Mouse (Mus musculus): ENCODE measurements around the gene Socs7. TPM values are rescaled to one million over a fixed set of nuclear protein-coding genes. Genes with fewer than 3 reads are reported as not detected.
A peak's percentile ranks its signal among the peaks of the same experiment; 100 is the strongest.

Gene Socs7
- total RNA-seq, 2 experiments from 2014 or later = 25.6 to 27.4 TPM

DNA sequence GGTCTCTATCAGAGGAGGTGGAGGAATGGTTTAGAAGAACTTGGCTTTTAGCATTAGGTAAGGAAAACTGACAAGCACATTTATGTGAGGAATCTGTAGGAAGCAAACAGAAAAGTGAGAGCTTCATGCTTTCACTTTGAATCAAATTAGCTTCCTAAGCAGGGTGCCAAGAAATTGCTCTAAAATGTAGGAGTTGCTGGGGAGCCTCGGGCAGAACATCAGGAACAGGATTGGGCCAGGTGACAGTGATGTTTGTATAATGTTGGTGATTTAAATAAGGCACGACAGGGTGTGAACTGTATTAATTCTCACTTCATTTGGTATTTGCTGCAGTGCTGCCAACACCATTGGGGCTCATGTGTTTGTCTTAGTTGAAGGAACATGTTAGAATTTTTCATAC is 21.4 kb downstream of the Socs7 start:
- DNase-seq (ENCODE audit: low spot score in 2 of 2) = no peak

DNA sequence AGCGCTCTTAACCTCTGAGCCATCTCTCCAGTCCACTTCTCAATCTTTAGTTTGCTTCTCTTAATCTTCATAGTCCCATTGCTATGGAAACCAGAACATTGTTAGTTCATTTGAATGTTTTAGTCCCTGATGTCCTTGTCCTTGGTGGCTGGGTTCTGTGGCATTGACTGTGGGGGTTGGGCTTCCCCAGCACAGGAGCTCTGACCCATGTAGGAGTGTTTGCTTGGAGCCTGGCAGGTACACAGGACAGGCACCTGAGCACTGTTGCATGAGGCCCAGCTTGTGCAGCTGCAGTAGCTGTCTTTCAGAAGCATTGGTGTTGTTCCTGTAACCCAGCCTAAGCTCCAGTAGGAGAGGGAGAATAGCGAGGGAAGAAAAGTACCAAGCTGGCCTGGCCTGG is 25.5 kb downstream of the Socs7 start:
- DNase-seq (ENCODE audit: low spot score in 2 of 2) = no peak

DNA sequence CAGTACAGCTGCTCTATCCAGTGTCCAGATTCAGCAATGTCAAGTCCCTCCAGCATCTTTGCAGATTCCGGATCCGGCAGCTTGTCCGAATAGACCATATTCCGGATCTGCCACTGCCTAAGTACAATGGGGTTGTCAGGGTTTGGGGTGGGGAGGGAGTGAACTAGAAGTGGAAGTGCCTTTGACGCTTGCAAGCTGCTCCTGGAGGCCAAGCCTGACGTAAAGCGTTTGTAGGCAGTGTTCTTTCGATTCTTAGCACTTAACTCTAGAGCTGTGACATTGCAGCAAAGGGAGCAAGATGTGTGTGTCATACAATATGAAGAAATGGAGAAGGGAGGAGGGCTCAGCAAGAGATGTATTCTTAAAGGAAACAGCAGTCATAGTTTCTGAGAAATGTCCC is 26.8 kb downstream of the Socs7 start:
- DNase-seq (ENCODE audit: low spot score in 2 of 2) = no peak

DNA sequence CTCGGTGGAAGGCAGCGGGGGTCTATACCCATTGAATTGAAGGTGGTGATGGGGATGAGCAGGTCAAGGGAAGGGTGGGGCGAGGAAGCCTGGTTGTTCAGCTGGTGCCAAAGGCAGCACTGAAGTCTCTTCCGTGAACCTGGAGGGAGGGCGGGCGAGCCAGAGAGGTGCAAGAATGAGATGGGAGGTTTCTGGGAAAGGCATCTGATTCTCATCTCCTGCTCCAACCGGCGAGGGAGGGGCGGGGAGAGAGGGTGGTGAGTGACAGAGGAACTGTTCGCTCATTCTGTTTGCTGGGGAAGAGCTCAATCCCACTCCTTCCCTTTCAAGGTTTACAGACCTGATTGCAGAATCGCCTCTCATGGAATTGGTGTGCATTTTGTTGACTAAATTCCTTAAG is 31.3 kb downstream of the Socs7 start:
- no peak for DNase-seq (ENCODE audit: low spot score in 2 of 2)

DNA sequence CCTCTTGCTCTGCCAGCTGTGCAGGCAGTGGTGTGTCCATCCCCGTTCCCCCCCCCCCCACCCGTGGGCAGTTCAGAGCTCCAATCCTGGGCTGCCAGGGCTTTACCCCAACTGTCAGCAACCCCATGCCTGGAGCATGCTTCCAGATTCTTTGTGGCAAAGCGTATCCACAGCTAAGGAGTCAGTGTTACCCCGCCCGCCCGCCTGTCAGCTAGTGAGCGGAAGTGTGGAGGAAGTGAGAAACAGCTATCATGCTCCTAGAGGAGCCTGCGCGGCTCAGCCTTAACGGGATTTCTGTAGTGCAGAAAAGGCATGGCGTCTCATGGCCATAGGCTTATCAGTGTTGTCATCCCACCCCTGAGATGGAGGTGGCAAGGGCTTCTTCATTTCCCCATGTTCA is 31.8 kb downstream of the Socs7 start:
- no peak for DNase-seq (ENCODE audit: low spot score in 2 of 2)

DNA sequence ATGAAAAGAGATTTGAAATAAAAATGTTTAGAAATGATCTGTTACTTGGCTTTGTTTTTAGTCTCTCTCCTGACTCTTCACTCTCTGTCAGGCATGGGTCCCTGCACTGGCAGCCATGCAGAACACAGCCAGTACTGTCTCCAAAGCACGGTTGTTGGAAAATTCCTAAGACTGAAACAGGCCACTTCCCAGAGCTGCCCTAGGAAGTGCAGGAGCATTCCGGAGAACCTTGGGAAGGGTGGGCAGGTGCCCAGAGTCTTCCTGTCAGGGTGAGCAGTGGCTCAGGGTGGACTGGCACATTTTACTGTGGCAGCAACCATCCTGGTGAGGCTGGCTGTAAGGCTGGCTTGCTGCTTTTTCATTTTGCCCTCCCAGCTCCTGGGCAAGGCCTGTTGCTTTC is 36.2 kb downstream of the Socs7 start:
- no peak for DNase-seq (ENCODE audit: low spot score in 2 of 2)

DNA sequence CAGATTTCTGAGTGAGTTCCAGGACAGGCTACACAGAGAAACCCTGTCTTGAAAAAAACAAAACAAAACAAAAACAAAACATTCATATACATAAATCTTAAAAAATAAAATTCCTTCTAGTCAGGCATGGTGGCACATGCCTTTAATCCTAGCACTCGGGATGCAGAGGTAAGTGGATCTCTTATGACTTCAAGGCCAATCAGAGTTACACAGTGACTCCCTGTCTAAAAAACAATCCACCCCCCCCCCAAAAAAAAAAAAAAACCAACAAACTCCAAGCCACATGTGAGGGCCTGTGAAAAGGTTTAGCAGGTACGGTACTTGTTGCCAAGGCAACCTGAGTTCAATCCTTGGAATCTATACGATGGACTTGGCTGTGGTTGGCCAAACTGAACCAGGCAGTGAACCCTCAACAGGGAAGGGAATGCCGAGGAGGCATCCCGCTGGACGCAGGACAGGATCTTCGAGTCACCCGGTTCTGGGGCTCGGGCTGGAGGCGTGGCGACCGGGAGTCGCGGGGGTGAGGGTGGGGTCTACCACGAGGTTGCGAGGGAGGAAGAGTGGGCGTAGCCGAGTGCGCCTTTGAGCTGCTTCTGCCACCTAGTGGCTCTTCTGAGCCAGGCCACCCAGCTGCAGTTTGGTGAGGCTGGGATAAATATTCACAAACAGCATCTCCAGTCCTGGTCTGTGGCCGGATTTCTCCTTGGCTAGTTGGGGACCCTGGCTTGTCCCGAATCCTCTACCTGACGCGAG is 37.8 kb downstream of the Socs7 start:
- peak; percentile 55 to 69 for DNase-seq (ENCODE audit: low spot score in 2 of 2)

DNA sequence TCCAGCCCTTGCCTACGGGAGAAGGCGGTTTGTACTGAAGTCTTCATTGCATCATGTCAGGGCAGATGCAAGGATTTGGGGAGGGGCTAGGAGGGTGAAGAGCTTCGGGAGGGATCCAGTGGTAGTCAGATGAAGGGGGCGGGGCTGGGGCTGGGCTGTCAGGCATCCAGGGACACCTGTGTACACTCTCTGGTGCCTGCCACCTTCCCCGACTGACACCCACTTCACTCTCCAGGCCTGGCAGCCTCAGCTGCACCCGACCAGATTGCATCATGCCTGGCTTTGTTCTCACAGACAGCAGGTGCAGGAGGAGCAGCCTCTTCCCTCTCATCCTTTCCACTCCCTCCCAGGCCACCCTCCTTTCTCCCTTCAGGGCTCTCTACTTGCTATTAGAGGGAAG is 38.7 kb downstream of the Socs7 start:
- no peak for DNase-seq (ENCODE audit: low spot score in 2 of 2)

DNA sequence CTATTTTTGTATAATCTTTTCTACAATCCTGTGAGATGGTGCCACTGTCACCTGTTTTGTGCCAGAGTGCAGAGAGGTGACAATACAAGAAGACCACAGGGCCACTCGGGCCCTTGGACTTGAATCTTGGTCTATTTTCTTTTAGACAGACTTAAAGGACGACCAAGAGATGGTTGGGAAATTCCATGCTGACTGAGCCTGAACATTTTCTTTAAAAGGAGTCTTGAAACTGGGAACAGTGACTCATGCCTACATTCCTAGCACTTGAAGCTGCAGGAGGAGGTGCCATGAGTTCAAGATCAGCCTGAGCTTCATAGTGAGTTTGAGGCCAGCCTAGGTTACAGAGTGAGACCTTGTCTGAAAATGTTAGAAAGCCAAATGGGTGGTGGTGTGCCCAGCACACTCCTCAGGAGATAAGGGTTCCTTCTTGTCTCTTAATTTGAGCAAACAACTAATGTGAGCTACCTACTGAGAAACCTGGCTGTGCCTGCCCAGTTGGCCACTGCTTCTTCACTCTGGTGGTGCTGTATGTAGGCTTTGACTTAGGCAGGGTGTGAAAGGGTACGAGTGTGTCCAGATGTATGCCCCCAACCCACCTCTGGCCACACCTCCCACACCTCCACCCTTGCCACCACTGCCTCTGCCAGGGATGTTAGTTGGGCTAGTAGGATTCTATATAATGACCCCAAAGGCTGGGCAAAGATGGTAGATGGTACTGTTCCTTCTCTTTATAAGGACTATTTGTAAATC is 39.5 kb downstream of the Socs7 start:
- no peak for DNase-seq (ENCODE audit: low spot score in 2 of 2)

DNA sequence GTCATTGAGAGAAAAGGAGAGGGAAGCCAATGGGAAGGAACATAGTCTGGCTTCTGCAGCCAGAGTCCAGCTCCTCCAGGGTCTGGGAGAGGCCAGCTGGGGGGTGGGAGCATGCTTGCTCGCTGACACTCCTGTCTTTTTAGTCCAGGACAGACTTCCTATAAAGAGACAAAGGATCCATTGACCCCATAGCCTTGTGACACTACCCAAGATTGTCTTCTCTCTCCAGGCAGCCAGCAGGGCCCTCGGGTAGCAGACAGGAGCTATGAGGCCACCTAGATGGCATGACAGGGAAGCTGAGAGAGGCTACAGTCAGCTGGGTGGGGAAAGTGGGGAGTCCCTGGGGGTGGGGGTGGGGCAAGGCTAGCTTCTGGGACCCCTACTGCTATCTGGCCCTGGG is 40.4 kb downstream of the Socs7 start:
- DNase-seq (ENCODE audit: low spot score in 2 of 2) = no peak

DNA sequence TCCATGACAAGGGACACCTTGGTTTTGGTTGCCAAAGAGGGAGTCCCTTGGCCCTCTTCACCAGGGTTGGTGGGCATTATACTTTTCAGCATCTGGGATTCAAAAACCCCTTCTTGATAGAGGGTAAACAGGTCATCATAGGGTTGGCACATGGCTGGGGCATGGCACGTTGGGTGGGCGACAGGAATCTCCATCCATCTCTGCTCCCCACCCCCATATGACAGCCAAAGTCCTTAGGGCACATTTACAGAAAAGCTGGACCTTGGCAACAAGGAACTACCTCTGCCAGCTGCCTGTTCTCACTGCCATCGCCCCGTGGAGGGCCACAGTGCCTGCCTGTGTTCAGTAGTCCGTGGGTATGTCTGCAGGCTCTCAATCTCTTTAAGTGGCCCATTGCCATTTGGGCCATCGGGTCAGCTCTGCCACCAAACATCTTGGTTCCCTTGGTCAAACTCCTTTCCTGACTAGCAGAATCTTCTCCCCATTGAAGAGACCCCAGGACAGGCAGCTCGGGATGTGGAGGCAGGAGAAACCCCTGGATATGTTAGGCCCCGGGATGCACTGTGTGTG is 41.3 kb downstream of the Socs7 start:
- DNase-seq (ENCODE audit: low spot score in 2 of 2) = no peak

DNA sequence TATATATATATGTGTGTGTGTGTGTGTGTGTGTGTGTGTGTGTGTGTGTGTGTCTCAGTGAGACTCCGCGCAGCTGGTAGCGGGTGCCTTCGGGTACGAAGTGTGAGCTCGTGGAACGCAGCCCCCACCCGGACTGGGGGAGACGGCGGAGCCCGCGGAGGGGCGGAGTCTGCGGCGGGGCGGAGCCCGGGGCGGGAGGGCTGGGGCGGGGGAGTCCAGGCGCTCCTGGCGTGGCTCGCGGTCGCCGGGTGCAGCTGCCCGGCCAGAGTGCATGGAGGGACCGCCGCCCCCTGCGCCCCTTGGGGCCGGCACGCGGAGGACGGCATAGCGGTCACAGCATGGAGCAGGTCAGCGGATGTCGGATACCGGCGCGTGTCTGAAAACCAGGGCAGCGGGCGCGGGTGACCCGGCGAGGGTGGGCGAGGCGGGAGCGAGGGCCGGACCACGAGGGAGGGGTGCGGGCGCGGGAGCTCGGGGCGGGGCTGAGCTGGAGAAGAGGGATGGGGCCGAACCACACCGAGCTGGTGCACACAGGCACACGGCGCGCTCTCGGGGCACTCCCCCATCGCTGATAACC is 41.9 kb downstream of the Socs7 start:
- DNase-seq (ENCODE audit: low spot score in 2 of 2) = no peak

DNA sequence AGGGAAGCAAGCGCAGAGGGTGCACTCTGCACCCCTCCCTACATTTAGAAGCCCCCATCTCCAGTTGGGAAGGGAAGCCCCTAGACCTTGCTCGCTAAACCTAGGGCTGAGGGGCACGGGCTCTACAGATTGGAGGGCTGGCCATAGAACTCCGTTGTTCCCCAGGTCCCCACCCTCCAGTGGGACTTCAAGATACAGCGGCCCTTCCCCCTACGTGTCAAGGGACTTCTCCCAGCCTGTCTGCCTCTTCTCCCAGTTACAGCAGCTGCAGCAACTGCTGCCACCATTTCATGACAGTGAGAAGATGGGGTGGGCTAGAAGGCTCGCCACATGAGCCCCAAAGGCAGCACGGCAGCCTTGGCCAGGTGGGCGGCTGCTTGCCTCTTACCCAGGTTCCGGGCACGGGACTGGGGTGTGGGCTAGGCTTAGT is 42.4 kb downstream of the Socs7 start:
- no peak for DNase-seq (ENCODE audit: low spot score in 2 of 2)

DNA sequence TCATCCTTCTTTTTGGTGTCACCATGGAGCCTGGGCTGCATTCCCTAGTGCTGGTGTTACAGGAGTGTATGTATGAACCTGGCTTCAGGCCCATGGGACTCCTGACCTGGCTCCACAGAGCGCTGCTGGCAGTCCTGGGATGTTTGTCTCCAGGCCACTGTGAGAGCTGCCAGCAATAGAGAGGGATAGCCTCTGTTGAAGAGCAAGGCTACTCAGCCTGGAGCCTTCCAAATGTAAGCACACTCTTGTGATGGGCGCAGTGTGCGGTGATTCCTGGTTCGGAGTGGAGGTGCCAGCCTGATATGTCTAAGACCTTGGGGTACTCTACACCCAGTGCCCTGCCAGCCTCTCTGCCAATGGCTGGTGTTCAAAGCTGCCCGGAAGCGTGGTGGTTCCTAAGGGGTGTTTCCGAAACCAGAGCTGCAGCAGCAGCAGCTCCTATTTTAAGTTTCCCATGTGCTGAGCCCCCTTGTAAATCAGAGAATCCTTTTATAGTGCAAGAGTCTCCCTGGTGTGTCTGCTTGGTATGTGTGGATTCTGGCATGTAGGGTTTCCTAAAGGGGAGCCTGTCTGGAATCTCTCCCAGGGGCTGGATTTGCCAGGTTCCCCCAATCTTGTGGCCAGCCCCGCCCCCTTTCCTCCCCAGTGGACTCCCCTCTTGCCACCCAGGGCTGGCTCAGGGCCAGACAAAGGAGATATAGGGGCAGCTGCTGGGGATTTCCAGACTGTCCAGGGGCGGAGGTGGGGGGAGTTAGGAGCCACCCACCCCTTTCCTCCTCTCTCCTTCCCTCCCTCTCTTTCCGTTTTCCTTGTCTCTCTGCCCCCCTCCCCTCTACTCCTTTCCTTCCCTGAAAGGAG is 44.0 kb downstream of the Socs7 start:
- DNase-seq (ENCODE audit: low spot score in 2 of 2) = no peak

DNA sequence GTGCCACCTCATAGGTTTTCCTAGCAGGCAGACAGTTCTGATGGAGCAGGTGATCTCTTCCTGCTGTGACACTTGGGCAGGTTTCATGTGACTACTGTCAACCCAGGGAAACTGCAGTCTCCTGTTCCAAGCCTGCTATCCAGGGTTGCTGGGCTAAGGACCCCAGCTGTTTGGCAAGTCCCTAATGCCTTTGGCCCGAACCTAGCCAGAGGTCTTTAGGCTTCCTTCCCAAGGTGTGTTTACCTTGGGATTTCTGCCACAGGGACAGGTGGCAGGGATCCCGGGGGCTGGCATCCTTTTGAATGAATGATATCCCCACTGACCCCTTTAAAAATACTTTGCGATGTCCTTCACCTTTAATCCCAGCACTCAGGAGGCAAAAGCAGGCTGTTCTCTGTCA is 45.1 kb downstream of the Socs7 start:
- no peak for DNase-seq (ENCODE audit: low spot score in 2 of 2)

DNA sequence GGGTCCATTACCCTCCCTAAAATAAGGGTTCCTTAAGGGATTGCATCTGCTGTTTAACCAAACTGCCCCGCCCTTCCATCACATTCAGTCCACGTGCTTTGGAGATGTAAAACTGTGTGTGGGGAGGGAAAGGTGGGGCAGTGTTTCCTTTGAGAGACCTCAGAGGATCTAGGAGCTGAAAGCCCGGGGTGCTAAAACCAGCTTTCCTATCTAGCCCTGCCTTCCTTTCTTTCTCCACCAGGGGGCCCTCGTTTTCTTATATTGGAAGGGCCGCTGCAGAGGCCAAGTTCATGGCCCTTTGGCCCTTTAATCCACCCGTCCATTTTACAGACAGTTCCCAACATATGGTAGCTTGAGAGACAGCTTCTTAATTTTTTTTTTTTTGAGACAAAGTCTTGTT is 45.8 kb downstream of the Socs7 start:
- DNase-seq (ENCODE audit: low spot score in 2 of 2) = peak in 1 of 2 experiments; percentile 64

DNA sequence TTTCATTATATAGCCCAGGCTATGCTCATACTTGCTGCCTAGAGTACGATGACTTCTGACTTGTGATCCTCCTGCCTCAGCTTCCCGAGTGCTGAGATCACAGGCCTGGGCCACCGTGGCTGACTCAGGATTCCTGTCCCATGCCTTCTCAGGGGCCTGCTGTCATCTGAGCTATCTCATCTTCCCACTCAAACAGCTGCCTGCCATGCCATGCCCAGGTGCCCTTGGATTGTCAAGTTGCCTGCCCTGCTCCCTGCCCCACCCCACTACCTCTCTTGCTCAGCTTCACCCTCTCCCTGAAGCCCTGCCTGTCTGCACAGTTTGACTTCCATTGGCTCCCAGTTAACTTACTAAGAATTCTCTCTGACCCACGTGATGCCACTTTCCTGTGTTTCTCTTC is 48.6 kb downstream of the Socs7 start:
- DNase-seq (ENCODE audit: low spot score in 2 of 2) = no peak

DNA sequence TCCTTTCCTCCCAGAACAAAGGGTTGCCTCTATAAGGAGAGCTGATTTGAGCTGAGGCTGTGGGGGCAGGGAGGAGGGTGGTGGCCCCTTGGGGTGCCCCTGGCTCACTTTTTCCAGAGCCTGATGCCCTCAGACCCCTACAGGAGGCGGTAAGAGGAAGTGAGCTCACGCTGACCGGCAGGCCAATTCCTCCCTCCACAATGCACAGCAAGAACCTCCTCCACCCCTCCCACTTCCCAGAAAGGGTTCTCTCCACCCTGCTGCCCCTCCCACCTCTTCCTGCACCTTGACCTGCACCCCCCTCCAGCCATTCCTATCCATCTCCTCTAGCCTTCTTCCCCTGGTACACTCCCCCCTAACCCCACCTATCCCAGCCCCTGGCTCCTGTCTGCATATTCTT is 49.8 kb downstream of the Socs7 start:
- no peak for DNase-seq (ENCODE audit: low spot score in 2 of 2)

DNA sequence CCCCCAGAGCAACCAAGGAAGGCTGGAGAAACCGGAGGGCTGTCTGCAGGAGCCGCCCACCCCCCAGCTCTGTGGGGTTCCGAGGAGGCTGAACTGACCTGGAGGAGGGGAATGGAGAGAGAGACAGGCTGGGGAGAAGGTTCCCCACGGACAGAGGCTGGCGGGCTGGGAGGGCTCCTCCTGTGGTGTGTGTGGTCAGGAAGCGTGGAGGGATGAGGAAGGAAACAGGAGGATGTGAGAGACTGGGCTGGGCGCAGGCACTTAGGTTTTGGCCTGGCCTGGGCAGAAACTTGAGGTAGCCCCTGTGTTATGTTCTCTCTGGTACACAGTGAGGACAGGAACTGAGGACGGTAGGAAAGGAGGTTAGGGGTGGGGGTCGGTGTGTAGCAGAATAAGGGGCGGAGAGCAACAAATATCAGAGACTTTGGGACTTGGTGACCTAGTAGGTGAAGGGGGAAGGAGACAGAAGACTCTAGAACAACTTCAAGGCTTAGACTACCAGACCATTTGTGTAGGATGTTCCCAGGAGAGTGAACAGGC is 50.5 kb downstream of the Socs7 start:
- no peak for DNase-seq (ENCODE audit: low spot score in 2 of 2)

DNA sequence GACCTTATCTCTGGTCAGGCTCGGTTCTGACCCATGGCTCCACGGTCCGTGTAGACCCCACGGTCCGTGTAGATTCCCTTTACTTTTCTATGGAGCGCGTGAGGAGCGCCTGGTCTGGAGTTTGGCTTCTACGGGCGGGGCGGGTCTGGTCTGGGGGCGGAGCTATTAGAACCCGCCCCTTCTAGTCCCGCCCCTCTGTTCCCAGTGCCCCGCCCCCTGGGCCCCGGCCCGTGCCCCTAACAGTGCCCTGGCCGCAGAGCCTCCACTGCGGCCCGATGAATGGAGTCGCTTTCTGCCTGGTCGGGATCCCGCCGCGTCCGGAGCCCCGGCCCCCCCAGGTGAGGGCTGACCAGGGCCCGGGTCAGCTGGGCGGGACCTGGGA is 53.0 kb downstream of the Socs7 start, which contains the start of gene Arhgap23:
Arhgap23 (plus strand) TSS at position 204 of the 382 bp plus-strand sequence.
- peak; percentile 51 to 67 for DNase-seq (ENCODE audit: low spot score in 2 of 2)

Data from adrenal gland, postnatal 4 days (tissue).